Mouse (Mus musculus): ENCODE measurements around the gene Abhd15. TPM values are rescaled to one million over a fixed set of nuclear protein-coding genes. Genes with fewer than 3 reads are reported as not detected.
"Not testable (repeated sequence)": the region's sequence is repeated elsewhere in the genome, so short reads cannot be mapped to it uniquely, and the experiment has no call there.

Gene Abhd15
- polyA plus RNA-seq, 1 experiment = 0.77 TPM

DNA sequence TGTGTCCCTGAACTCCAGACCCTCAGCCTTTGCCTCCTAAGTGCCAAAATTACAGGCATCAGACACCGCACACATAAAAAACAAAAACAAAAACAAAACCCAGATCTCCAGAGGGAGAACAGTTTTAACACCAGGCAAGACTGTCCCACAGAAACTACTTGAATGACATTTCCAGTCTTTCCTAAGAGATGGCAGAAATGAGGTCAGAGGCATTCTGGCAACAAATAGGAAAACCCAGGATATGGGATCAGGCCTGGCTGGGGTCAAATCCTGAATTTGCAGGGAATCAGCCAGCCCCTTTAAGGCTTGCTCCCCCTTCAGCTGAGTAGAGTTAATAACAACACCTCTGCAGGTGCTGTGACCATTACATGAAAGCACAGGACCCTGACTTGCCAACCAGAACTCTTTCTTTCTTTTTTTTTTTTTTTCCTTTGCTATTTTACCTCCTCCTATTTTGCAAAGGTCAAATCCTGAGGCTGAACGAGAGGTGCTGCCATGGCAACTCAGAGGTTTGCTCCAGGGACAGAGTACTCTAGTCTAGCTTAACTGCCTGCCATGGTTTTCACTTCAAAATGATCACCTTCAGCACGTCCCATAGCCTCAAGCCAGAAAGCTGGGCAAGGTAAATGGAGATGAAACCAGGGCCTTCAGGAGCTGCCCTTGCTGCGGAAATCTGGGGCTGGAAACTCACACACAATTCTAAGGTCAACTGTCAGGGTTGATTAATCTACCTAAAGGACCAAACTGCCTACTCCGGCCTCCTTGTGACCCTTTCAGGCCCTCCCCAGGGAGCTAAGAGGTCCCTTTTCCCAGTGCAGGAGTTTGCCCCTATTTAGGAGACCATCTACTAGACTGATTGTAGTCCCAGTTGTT lies 1.9 kb downstream of the Abhd15 start:
- Histone ChIP-seq H3K4me1 (ENCODE audit: control insufficient read depth, insufficient read depth, low read length) (peaks cover 1% of the 10 kb centered on the region; the same call in 1 of the 2 replicates), H3K4me3 (ENCODE audit: insufficient read depth, low read length) (no peak overlapping the region), H3K27ac (ENCODE audit: insufficient read depth, low read length) (no peak overlapping the region)
- TF ChIP-seq POLR2A (IDR thresholded peaks at IDR 0.05; ENCODE audit: extremely low read depth, insufficient read depth, low read length) = no peak

DNA sequence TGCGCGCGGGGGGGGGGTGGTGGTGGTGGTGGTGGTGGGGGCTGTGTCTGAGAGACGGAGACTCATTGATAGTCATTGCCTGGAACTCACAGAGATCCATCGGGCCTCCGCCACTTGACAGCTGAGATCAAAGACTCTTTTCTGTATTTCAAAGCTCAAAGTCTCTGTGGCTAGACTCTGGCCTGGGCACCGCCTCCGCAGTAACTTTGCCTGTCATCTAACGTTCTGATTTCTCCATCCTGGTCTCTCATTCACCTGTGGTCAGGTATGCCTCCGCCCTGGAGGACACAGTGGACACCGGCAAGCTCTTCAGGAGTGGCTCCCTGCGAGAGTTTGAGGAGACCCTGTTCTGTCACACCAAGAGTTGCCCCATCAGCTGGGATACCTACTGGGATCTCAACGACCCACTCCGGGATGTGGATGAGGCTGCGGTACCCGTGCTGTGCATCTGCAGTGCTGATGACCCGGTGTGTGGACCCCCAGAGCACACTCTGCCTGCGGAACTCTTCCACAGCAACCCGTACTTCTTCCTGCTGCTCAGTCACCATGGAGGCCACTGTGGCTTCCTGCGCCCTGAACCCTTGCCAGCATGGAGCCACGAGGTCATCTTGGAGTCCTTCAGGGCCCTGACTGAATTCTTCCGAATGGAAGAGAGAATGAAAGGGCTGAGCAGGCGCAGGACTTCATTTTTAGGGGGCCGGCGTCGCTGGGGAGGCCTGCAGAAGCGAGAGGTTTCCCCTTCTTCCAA lies 3.3 kb downstream of the Abhd15 start:
- Histone ChIP-seq H3K4me3 (ENCODE audit: insufficient read depth, low read length) (no peak overlapping the region), H3K4me1 (ENCODE audit: control insufficient read depth, insufficient read depth, low read length) (no peaks in the 10 kb centered on the region), H3K27ac (ENCODE audit: insufficient read depth, low read length) (no peak overlapping the region)
- no peak for TF ChIP-seq CTCF (IDR thresholded peaks at IDR 0.05; ENCODE audit: extremely low read depth, insufficient read depth, low read length)
- TF ChIP-seq POLR2A (IDR thresholded peaks at IDR 0.05; ENCODE audit: extremely low read depth, insufficient read depth, low read length) = no peak

DNA sequence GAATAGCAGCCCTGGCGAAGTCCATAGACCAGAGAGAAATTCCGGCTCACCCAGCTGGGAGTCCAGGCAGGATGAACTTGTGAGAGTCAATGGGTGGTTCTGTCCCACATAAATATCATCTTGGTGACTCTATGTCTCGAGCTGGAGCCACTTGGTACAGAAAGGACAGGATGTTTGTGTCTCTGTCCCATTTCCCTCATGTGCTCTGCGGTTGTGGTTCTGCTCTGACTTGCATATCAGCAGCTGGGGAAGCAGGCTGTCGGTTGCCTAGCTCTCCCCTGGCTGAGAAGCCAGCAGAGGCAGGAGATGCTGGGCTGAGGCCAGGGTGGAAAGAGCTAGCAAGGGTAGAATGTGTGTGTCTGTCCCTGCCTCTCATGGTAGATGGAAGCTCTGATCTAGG lies 4.1 kb downstream of the Abhd15 start, which contains the start of gene Gm10392:
TSS of gene Gm10392 (minus strand) at position 156 of the 400 bp plus-strand sequence.
- Histone ChIP-seq H3K4me3 (ENCODE audit: insufficient read depth, low read length) (no peak within 1 kb of the TSS), H3K27ac (ENCODE audit: insufficient read depth, low read length) (no peak within 1 kb of the TSS), H3K4me1 (ENCODE audit: control insufficient read depth, insufficient read depth, low read length) (no peaks in the 10 kb centered on the region)
- no peak for TF ChIP-seq POLR2A (IDR thresholded peaks at IDR 0.05; ENCODE audit: extremely low read depth, insufficient read depth, low read length)
- no peak for TF ChIP-seq CTCF (IDR thresholded peaks at IDR 0.05; ENCODE audit: extremely low read depth, insufficient read depth, low read length)

DNA sequence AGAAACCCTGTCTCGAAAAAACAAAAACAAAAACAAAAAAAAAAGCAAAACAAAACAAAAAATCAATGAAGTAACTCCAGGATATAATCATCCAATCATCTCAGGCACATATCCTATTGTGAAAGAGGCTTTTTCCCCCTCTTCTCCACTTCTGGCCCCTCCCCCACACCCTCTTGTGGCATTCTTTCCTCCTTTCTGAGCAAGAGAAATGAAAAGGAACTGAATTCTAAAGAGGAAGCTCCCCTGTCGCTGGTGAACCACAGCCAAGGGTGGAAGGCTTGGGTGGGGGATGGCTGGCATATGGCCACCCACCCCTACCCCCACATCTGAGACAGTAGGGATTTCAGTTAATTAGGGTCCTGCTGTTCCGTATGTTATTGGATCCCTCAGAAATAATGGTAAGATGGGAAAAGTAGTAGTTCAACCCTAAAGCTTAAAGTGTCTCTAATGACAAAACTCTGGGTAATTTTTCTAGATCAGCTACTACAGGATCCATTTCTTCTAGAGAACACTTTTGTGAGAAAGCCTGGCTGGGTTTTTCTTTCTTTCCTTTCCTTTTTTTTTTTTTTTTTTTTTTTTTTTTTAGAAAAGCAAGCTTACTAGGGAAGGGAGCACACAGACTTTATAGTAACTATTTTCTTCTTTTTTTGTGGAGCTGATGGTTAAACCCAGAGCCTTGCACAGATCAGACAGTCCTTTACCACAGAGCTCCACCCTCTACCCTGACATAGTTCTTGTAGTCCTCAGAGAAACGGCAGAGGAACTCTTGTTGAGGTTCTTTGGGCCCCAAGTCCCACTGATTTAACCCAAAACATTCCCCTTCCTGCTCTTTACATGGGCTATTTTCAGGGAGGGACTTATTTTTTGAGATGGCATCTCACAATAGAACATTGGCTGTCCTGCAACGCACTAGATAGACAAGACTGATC lies 5.9 kb downstream of the Abhd15 start:
- no peak overlapping the region for H3K4me3 ChIP-seq (ENCODE audit: insufficient read depth, low read length)
- no peaks in the 10 kb centered on the region for H3K4me1 ChIP-seq (ENCODE audit: control insufficient read depth, insufficient read depth, low read length)
- H3K27ac ChIP-seq (ENCODE audit: insufficient read depth, low read length) = no peak overlapping the region
- TF ChIP-seq CTCF (IDR thresholded peaks at IDR 0.05; ENCODE audit: extremely low read depth, insufficient read depth, low read length) (no peak), POLR2A (IDR thresholded peaks at IDR 0.05; ENCODE audit: extremely low read depth, insufficient read depth, low read length) (no peak)

DNA sequence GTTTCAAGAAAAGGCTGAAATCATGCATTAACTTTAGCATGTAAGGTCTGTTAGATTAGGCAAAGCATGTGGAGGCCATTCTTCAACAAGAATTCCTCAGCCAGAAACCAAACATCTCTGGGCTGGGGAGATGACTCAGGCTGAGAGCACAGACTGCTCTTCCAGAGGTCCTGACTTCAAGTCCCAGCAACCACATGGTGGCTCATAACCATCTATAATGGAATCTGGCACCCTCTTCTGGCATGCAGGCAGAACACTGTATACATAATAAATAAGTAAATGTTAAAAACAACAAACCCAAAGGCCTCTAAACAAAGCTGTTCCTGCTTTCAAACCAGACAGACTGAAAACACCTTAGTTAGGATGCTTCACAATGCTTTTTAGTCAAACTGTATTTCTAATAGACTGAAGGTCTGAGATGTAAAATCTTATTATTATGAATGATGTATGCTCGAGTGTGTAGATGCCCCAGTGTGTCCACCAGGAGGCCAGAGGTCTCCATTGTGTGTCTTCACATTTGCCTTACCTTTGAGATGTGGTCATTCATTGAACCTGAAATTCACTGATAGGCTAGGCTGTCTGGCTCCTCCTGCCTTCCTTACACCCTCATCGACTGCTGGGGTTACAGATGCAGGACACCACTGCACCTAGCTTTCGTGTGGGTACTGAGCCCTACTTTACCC lies 11.0 kb downstream of the Abhd15 start:
- TF ChIP-seq POLR2A (IDR thresholded peaks at IDR 0.05; ENCODE audit: extremely low read depth, insufficient read depth, low read length) (no peak), CTCF (IDR thresholded peaks at IDR 0.05; ENCODE audit: extremely low read depth, insufficient read depth, low read length) (no peak)

DNA sequence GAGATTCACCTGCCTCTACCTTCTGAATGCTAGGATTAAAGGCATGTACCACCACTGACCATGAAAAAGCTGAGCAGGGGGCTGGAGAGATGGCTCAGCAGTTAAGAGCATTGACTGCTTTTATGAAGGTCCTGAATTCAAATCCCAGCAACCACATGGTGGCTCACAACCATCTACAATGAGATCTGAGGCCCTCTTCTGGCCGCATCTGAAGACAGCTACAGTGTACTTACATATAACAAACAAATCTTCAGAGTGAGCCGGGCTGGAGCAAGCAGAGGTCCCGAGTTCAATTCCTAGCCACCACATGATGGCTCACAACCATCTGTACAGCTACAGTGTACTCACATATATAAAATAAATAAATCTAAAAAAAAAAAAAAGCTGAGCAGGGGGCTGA lies 13.5 kb downstream of the Abhd15 start:
- not testable (repeated sequence) for H3K27ac ChIP-seq (ENCODE audit: insufficient read depth, low read length); H3K4me1 ChIP-seq (ENCODE audit: control insufficient read depth, insufficient read depth, low read length); H3K4me3 ChIP-seq (ENCODE audit: insufficient read depth, low read length)

More for the DNA sequence above, 11.0 kb downstream of the Abhd15 start:
- Histone ChIP-seq H3K4me1 (ENCODE audit: control insufficient read depth, insufficient read depth, low read length) (no peaks in the 10 kb centered on the region), H3K27ac (ENCODE audit: insufficient read depth, low read length) (no peak overlapping the region), H3K4me3 (ENCODE audit: insufficient read depth, low read length) (no peak overlapping the region)

DNA sequence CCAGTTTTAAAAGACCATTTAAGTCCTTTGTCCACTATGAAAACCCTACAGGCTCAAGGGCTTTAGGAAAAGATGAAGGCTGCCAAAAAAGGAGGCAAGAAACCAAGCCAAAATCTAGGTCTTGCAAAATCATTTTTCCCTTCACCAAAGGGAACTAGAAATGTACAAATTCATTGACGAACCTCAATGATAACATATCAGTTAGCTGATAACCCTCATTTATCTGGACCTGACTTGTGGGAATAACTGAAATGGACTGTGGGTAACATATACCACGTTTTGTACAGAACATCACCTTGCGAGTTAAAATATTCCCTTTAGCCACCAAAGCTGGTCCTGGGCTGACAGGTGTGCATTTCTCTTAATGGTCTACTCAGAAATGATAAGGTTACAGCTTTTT lies 14.7 kb downstream of the Abhd15 start:
- no peaks in the 10 kb centered on the region for H3K4me1 ChIP-seq (ENCODE audit: control insufficient read depth, insufficient read depth, low read length)
- TF ChIP-seq CTCF (IDR thresholded peaks at IDR 0.05; ENCODE audit: extremely low read depth, insufficient read depth, low read length) (no peak), POLR2A (IDR thresholded peaks at IDR 0.05; ENCODE audit: extremely low read depth, insufficient read depth, low read length) (no peak)
- H3K27ac ChIP-seq (ENCODE audit: insufficient read depth, low read length) = no peak overlapping the region
- no peak overlapping the region for H3K4me3 ChIP-seq (ENCODE audit: insufficient read depth, low read length)

DNA sequence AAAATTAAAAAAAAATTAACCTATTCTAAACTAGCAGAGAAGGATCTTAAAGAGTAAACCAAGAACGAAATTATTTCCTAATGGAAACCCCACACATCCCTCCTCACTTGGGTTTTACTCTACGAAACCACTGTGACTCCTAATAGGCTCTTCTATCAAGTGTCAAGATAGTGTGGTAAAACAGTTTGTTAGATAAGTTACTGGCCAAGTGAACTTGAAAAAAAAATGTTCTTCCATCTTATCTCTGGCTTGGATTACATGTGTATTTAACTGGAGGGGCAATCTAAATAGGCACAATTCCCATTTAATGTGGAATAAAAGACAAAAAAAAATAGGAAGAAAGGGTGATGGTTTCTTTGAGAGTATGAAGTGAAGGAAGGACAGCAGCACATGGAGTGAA lies 15.9 kb downstream of the Abhd15 start:
- Histone ChIP-seq H3K4me3 (ENCODE audit: insufficient read depth, low read length) (no peak overlapping the region), H3K27ac (ENCODE audit: insufficient read depth, low read length) (no peak overlapping the region), H3K4me1 (ENCODE audit: control insufficient read depth, insufficient read depth, low read length) (no peaks in the 10 kb centered on the region)
- TF ChIP-seq POLR2A (IDR thresholded peaks at IDR 0.05; ENCODE audit: extremely low read depth, insufficient read depth, low read length) (no peak), CTCF (IDR thresholded peaks at IDR 0.05; ENCODE audit: extremely low read depth, insufficient read depth, low read length) (no peak)

Data from cortical plate, adult 2 months (tissue).